In genomic region chr3:40522846-40523245, GRCm38 (mm10) we compare ENCODE assay signal across 10 mouse cellular contexts. TPM values are rescaled to one million over a fixed set of nuclear protein-coding genes. Genes with fewer than 3 reads are reported as not detected.
DNase-seq lines count a peak whose midpoint lies in the region; ATAC-seq lines count a peak whose summit lies in the region.
"Had no signal": no experiment of that assay in that cellular context is flagged by ENCODE, and none has a peak within 500 bp of the region (broad histone marks: within the 10 kb centered on the region; RNA-seq: fewer than 3 reads in every experiment).

No protein-coding gene starts in this region.

- 48% methylated on average over 14 of the region's 14 CpGs for WGBS in heart, embryonic 10.5 days
- WGBS in midbrain, embryonic 14.5 days: 62% methylated on average over 14 of the region's 14 CpGs
- 67% methylated on average over 14 of the region's 14 CpGs for WGBS in midbrain, embryonic 13.5 days
- 63% methylated on average over 14 of the region's 14 CpGs for WGBS in hindbrain, embryonic 16.5 days
- 57% methylated on average over 14 of the region's 14 CpGs for WGBS in neural tube, embryonic 14.5 days

- 0 out of 2 replicates have a peak, but pooled peaks cover 2% of the 10 kb centered on the region for H3K4me1 ChIP-seq in heart, embryonic 10.5 days
- no peaks in the 10 kb centered on the region; the same call in 1 of the 2 replicates for H3K4me1 ChIP-seq in midbrain, embryonic 14.5 days (ENCODE audit: control insufficient read depth, insufficient read depth, low read length)
- 0 out of 2 replicates have a peak, but pooled peaks cover 4% of the 10 kb centered on the region for H3K4me1 ChIP-seq in midbrain, embryonic 13.5 days (replicated peaks)
- no peaks in the 10 kb centered on the region for H3K4me1 ChIP-seq in hindbrain, embryonic 16.5 days (ENCODE audit: control insufficient read depth, insufficient read depth, low read depth, low read length)
- no peaks in the 10 kb centered on the region for H3K4me1 ChIP-seq in neural tube, embryonic 14.5 days (ENCODE audit: control insufficient read depth, insufficient read depth, low read length)

- peak overlapping the region; percentile 31; the same call in 1 of the 2 replicates for H3K9ac ChIP-seq in midbrain, embryonic 14.5 days (replicated peaks; ENCODE audit: low read length)
- H3K9ac ChIP-seq in midbrain, embryonic 13.5 days (replicated peaks): no peak overlapping the region
- H3K9ac ChIP-seq in hindbrain, embryonic 16.5 days (ENCODE audit: low read depth, low read length): no peak overlapping the region
- H3K9ac ChIP-seq in neural tube, embryonic 14.5 days (replicated peaks; ENCODE audit: low read depth, low read length): no peak overlapping the region
- H3K9ac ChIP-seq: limb, embryonic 12.5 days had no signal

- no peak for DNase-seq in heart, embryonic 10.5 days (ENCODE audit: low spot score)
- DNase-seq in heart, postnatal 36 days: no peak
- DNase-seq in midbrain, embryonic 14.5 days: peak; percentile 7
- no peak for DNase-seq in kidney, postnatal 10 days
- DNase-seq in thymus, postnatal 36 days: no peak
- DNase-seq: kidney, postnatal 14 days had no signal

- no peak for ATAC-seq in midbrain, embryonic 14.5 days (ENCODE audit: low FRiP score, low TSS enrichment)
- no peak for ATAC-seq in midbrain, embryonic 13.5 days
- no peak for ATAC-seq in hindbrain, embryonic 16.5 days
- ATAC-seq in neural tube, embryonic 14.5 days (ENCODE audit: low read depth): no peak

- no peak overlapping the region for H3K27ac ChIP-seq in heart, embryonic 10.5 days
- H3K27ac ChIP-seq in midbrain, embryonic 14.5 days (replicated peaks; ENCODE audit: low read depth, low read length): no peak overlapping the region
- H3K27ac ChIP-seq in midbrain, embryonic 13.5 days: no peak overlapping the region
- no peak overlapping the region for H3K27ac ChIP-seq in hindbrain, embryonic 16.5 days (ENCODE audit: low read depth, low read length)
- no peak overlapping the region for H3K27ac ChIP-seq in neural tube, embryonic 14.5 days (ENCODE audit: low read depth, low read length)
- H3K27ac ChIP-seq: limb, embryonic 12.5 days had no signal

- no peak overlapping the region; the same call in 1 of the 2 replicates for H3K4me2 ChIP-seq in midbrain, embryonic 14.5 days (ENCODE audit: low read length)
- no peak overlapping the region for H3K4me2 ChIP-seq in midbrain, embryonic 13.5 days (replicated peaks)
- H3K4me2 ChIP-seq in hindbrain, embryonic 16.5 days (ENCODE audit: low read length): peak overlapping the region; percentile 22
- H3K4me2 ChIP-seq in neural tube, embryonic 14.5 days (ENCODE audit: low read depth, low read length): peak overlapping the region; percentile 16; the same call in 1 of the 2 replicates

- H3K4me3 ChIP-seq in heart, embryonic 10.5 days: peak overlapping the region; percentile 27
- H3K4me3 ChIP-seq in midbrain, embryonic 14.5 days (replicated peaks; ENCODE audit: low read depth, low read length): no peak overlapping the region
- no peak overlapping the region for H3K4me3 ChIP-seq in midbrain, embryonic 13.5 days (replicated peaks)
- H3K4me3 ChIP-seq in hindbrain, embryonic 16.5 days (ENCODE audit: low read length): no peak overlapping the region
- H3K4me3 ChIP-seq in neural tube, embryonic 14.5 days (ENCODE audit: low read depth, low read length): no peak overlapping the region
- H3K4me3 ChIP-seq: limb, embryonic 12.5 days had no signal

- no peaks in the 10 kb centered on the region for H3K36me3 ChIP-seq in heart, embryonic 10.5 days
- no peaks in the 10 kb centered on the region for H3K36me3 ChIP-seq in midbrain, embryonic 14.5 days (ENCODE audit: control insufficient read depth, insufficient read depth, low read length)
- no peaks in the 10 kb centered on the region for H3K36me3 ChIP-seq in midbrain, embryonic 13.5 days
- H3K36me3 ChIP-seq in hindbrain, embryonic 16.5 days (ENCODE audit: control insufficient read depth, insufficient read depth, low read length): no peaks in the 10 kb centered on the region
- no peaks in the 10 kb centered on the region for H3K36me3 ChIP-seq in neural tube, embryonic 14.5 days (ENCODE audit: control insufficient read depth, insufficient read depth, low read length)
- H3K36me3 ChIP-seq: limb, embryonic 12.5 days had no signal

- intact Hi-C loops in heart, postnatal 36 days (cut with DNase I): no loop called here

- H3K9me3 ChIP-seq in heart, embryonic 10.5 days: no peaks in the 10 kb centered on the region
- H3K9me3 ChIP-seq in midbrain, embryonic 14.5 days (ENCODE audit: control insufficient read depth, low read length): no peaks in the 10 kb centered on the region
- H3K9me3 ChIP-seq in midbrain, embryonic 13.5 days: no peaks in the 10 kb centered on the region
- H3K9me3 ChIP-seq in hindbrain, embryonic 16.5 days (ENCODE audit: control insufficient read depth, low read length): no peaks in the 10 kb centered on the region
- no peaks in the 10 kb centered on the region for H3K9me3 ChIP-seq in neural tube, embryonic 14.5 days (ENCODE audit: control insufficient read depth, low read length)
- H3K9me3 ChIP-seq: limb, embryonic 12.5 days had no signal

- peaks cover 11% of the 10 kb centered on the region; the same call in 1 of the 2 replicates for H3K27me3 ChIP-seq in heart, embryonic 10.5 days (ENCODE audit: insufficient read depth, poor library complexity, severe bottlenecking)
- 0 out of 2 replicates have a peak, but pooled peaks cover 5% of the 10 kb centered on the region for H3K27me3 ChIP-seq in midbrain, embryonic 14.5 days (ENCODE audit: control insufficient read depth, insufficient read depth, low read length)
- peaks cover 6% of the 10 kb centered on the region; the same call in 1 of the 2 replicates for H3K27me3 ChIP-seq in midbrain, embryonic 13.5 days
- no peaks in the 10 kb centered on the region for H3K27me3 ChIP-seq in hindbrain, embryonic 16.5 days (replicated peaks; ENCODE audit: control insufficient read depth, insufficient read depth, low read length)
- H3K27me3 ChIP-seq in neural tube, embryonic 14.5 days (ENCODE audit: control insufficient read depth, insufficient read depth, low read length): no peaks in the 10 kb centered on the region

RNA-seq across cellular contexts. Expression of gene Intu, which starts 8.2 kb away (rescaled TPM):
- 3.6 and 4.2 TPM in 2 replicates for polyA plus RNA-seq in heart, embryonic 10.5 days (2016; fragmentation: Nextera tagmentation; extraction: Ambion mirVana)
- 10 to 100 TPM; 14.8 to 22.1 TPM for total RNA-seq in heart, postnatal 36 days (2021)
- 3.7 and 3.8 TPM in 2 replicates for polyA plus RNA-seq in midbrain, embryonic 14.5 days (2014; fragmentation: Nextera tagmentation; extraction: Ambion mirVana)
- 3.2 and 4.2 TPM in 2 replicates for polyA plus RNA-seq in midbrain, embryonic 13.5 days (2015; fragmentation: Nextera tagmentation; extraction: Ambion mirVana)
- 3.3 and 3.5 TPM in 2 replicates for polyA plus RNA-seq in hindbrain, embryonic 16.5 days (2015; fragmentation: Nextera tagmentation; extraction: Ambion mirVana)
- 3.9 and 5.3 TPM in 2 replicates for polyA plus RNA-seq in neural tube, embryonic 14.5 days (2014; fragmentation: Nextera tagmentation; extraction: Ambion mirVana)

Comparison
In these comparisons a context has a peak if more than half of its experiments do, and no peak if none do; other contexts are left out.
1. H3K4me2 ChIP-seq: peak in hindbrain, embryonic 16.5 days (single experiment) and neural tube, embryonic 14.5 days (single experiment); none in midbrain, embryonic 14.5 days (single experiment) and midbrain, embryonic 13.5 days (single experiment).